Mouse (Mus musculus): ENCODE data around the gene Magi2.

Magi2 gene

DNA sequence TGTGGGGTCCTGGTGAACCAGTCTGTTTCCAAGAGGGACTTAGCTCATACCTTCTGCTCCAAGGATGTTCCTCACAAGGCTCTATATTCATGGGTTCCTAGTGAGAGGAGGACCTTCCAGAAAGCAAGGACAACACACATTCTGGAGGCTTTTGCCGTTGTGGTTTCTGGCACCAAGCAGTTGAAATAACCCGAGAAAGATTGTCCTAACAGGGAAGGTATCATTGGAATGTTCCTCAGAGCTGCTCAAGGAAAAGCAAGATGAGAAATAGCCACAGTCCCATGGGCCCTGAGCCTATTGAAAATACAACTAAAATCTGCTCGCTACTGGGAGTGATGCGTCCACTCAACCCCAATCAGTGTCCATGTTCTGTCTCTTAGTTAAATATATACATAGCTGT lies 1353.8 kb downstream of the Magi2 start:
- in situ Hi-C loops (cut with MboI, MseI): no loop called here

DNA sequence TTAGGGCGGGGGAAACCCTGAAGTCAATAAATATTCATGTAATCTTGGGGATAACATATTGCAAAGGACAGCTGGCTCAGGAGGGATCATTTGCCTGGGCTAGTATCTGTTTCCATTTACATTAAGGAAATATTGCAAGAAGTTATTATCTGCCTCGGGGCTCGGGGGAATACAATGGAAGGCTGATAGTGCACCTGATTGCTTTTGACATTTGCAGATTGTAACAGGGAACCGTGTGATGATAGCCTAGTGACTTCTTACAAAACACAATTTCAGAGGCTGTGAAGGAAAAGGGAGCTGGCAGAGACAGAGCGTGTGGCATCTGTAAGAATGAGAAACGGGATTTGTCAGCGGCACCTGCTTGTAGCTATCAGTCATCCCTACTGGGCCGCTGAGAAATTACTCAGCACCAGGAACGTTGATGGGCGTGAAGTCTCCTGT lies 1356.2 kb downstream of the Magi2 start:
- in situ Hi-C loops (cut with MboI, MseI): no loop called here

- in situ Hi-C loops (cut with MboI, MseI): no loop called here
These were observed 1356.8 kb downstream of the Magi2 start for GRCm38 (mm10) chr5:20583639-20584038.

- in situ Hi-C loops (cut with MboI, MseI): no loop called here
These were observed 1357.9 kb downstream of the Magi2 start for GRCm38 (mm10) chr5:20584769-20585168.

- in situ Hi-C loops (cut with MboI, MseI): no loop called here
These were observed 1362.9 kb downstream of the Magi2 start for GRCm38 (mm10) chr5:20589731-20590130.

GRCm38 (mm10) chr5:20598196-20598595 lies 1371.4 kb downstream of the Magi2 start:
- in situ Hi-C loops (cut with MboI, MseI): no loop called here

- in situ Hi-C loops (cut with MboI, MseI): no loop called here
These were observed 1377.1 kb downstream of the Magi2 start for GRCm38 (mm10) chr5:20603756-20604469.

- in situ Hi-C loops (cut with MboI, MseI): no loop called here
These were observed 1379.7 kb downstream of the Magi2 start for GRCm38 (mm10) chr5:20606497-20606896.

GRCm38 (mm10) chr5:20607503-20607902 lies 1380.7 kb downstream of the Magi2 start:
- in situ Hi-C loops (cut with MboI, MseI): no loop called here

DNA sequence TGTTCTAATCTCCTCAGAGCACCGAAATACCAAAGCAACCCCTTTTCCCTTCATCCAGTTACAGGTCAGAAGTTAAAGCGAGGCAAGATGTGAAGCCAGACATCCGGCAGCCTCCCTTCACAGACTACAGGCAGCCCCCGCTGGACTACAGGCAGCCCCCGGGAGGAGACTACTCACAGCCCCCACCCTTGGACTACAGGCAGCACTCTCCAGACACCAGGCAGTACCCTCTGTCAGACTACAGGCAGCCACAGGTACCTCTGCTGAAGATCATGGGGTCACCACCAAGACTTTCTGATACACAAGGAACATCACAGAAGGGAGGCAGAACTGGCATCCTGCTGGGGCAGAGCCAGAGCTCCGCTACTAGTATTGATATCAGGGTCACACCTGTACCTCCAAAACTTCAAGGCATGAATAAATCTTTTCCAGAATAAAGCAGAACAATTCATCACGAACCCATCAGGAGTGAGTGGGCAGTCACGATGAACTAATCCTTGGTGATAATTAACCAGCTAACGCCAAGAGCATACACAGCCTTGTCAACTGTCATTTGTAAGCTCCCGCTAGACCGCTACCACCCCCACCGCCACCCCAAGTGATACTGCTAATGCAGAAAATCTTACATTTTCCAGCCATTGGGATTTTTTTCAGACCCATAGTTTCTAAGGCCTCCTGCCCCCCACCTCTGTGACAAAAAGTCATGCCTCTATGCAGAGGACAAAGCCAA lies 1382.5 kb downstream of the Magi2 start:
- in situ Hi-C loops (cut with MboI, MseI): no loop called here

DNA sequence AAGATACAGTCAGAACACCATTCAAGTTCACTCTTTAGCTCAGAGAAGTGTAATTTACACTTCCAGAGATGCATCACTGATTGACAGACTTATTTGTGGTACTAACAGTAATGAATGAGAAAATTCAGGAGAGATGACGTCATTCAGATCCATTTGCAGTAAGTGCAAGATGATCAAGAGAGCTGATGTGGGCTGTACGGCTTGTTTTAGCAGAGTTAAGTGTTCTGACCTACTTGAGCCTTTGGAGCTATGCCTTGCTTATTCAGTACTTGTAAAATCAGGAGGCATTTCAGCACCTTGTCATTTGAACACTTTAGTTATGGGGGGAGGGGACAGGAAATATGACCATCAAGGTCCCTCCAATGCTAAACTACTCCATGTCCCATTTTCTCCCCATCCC lies 1383.8 kb downstream of the Magi2 start:
- in situ Hi-C loops (cut with MboI, MseI): no loop called here

- in situ Hi-C loops (cut with MboI, MseI): no loop called here
These were observed 1385.8 kb downstream of the Magi2 start for GRCm38 (mm10) chr5:20612616-20613015.

DNA sequence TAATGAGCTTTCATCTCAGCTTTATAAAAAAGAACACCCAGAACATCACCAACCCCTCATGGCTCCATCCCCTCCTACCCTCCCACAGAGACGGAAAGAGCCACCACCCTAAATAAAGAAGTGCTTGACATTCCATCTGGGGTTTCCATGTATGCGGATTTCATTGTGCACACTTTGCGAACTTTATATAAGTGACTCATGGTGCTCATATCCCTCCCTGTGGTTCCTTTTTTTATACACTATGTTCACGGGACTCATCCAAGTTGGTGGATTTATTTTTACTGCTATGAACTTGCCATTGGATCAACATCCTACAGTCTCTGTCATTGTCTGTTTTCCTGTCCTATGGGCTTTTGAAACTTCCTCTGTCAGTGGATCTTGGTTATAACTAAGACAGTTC lies 1388.1 kb downstream of the Magi2 start:
- in situ Hi-C loops (cut with MboI, MseI): no loop called here

GRCm38 (mm10) chr5:20620596-20621511 lies 1394.0 kb downstream of the Magi2 start:
- in situ Hi-C loops (cut with MboI, MseI): no loop called here

DNA sequence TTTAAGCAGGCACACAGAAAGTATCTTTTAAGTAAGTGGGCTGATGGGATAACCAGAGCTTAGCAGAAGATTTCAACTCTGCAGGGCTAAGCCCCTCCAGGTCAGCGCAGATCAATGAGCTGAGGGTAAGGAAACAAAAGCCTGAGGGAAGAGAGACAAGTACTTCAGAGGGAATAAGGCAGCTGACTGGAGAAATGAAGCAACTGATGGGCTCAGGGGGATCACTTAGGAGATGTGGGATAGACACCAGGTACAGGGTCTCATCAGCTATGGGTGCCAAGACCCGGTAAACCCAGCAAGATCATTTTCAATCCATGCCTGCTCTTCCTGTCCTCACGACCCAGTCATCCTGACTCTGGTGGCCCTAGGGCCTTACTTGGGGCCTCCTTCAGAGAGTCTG lies 1395.6 kb downstream of the Magi2 start:
- in situ Hi-C loops (cut with MboI, MseI): no loop called here

DNA sequence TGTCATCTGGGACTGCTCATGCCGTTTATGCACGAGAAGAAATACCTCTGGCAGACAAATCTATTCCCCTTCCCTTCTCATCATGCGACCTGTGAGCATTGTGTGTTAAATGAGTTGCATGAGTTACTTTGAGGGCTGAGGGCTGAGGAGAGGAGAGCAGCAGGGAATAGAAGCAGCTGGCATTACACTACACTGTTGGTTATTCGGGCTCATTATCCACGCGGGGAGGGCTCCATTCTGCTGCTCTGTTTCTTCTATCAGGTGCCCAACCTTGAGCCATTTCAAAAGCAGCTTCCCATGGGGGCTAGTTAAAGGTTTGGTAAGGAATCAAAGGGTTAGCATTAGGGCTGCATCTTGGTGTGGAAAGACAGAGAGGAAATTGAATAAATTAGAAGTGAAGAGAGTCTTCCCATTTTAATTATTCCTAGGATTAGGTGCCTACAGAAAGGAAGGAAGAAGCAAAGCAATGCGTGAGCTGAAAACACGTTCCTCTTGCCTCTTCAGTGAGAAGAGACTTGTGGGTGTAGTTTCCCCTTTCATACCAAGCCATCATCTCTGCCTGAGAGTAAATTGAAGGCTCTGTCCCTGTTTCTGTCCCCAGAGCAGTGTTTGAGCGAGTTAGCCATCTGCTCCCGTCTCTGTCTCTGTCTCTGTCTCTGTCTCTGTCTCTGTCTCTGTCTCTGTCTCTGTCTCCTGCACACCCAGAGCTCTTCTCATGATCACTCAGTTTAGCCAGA lies 1396.2 kb downstream of the Magi2 start:
- in situ Hi-C loops (cut with MboI, MseI): no loop called here

DNA sequence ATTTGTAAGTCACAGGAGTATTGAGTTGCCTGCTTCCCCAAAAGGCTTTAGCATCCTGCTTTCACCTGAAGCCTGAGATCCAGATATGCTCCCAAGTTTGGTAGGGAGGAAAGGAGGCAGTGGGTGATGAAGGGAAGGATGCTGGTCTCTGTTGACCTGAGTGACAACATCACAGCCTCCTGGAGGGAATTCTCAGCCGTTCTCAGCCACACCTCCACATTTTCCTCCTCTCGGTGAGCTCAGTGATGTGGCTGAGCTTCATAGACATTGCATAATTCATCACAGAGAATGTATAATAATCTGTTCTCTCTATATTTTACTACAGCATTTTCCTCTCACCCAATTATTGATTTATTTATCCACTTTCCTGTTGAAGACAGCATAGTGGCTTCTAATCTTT lies 1398.3 kb downstream of the Magi2 start:
- in situ Hi-C loops (cut with MboI, MseI): no loop called here

DNA sequence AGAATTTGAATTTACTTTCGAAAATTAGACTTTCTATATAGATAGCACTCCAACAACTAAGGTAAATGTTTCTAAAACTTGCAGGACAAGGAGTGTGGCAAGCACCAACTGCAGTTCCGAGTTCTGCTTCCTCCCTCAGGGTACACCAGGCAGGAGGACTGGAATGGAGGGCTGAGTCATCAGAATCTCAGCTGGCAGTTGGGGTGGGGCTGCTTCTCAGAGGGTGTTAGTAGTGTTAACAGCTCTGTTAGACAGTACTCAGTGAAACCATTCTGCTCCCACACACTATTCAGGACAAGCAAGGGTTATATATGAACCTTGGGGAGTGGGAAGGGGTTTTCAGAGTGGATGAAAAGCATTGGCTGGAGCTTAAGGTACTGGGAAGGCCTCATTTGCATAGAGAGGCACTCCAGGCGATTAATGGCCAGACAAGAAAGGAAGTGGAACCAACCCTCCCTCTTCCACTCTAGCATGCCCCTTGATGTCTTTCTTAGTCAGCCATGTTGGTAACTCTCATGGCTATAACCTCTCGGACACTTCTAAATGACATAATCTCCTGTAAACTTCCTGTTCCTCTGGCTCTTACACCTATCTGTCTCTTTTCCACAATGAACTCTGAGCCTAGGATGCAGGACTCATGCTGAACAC lies 1402.2 kb downstream of the Magi2 start:
- in situ Hi-C loops (cut with MboI, MseI): no loop called here

GRCm38 (mm10) chr5:20634046-20634769 lies 1407.4 kb downstream of the Magi2 start:
- in situ Hi-C loops (cut with MboI, MseI): no loop called here

GRCm38 (mm10) chr5:20634822-20635221 lies 1408.0 kb downstream of the Magi2 start:
- in situ Hi-C loops (cut with MboI, MseI): no loop called here

Measured in T-helper 17 cell (primary cell).